Mouse (Mus musculus) MEL (cell line): Measurements from ENCODE around the gene Dlgap1. TPM values are rescaled to one million over a fixed set of nuclear protein-coding genes. Genes with fewer than 3 reads are reported as not detected.

ENCODE experiments used
- DNase-seq: peaks from one replicate; pipeline ENCODE4 v3.0.0; 2011; ENCODE audit warnings: low read depth, low spot score
- H3K27ac ChIP-seq: 2 replicates; pipeline ENCODE4 v1.5.1; 2012; ENCODE audit warnings: low read depth, mild to moderate bottlenecking, control low read depth, low read length, moderate library complexity; ENCODE audit not compliant: control insufficient read depth
- H3K27me3 ChIP-seq, 2 experiments: fragments of 150-350 bp in 1 of 2; sonication (generic) in 1 of 2; 2 replicates each; pipeline ENCODE4 v1.6.1; 2012; ENCODE audit warnings: low read length in 2 of 2, mild to moderate bottlenecking in 2 of 2, improper control_type of control experiment in 1 of 2, moderate library complexity in 1 of 2; ENCODE audit not compliant: insufficient read depth in 2 of 2, control insufficient read depth in 1 of 2
- H3K36me3 ChIP-seq, 2 experiments: 2 replicates each; pipeline ENCODE4 v1.6.1; 2012 to 2014; ENCODE audit warnings: low read length in 2 of 2, improper control_type of control experiment in 1 of 2, inconsistent platforms in 1 of 2, mild to moderate bottlenecking in 1 of 2; ENCODE audit not compliant: insufficient read depth in 2 of 2, control insufficient read depth in 1 of 2
- H3K4me1 ChIP-seq, 2 experiments: fragments of 150-350 bp in 1 of 2; sonication (generic) in 1 of 2; 2 replicates each; pipeline ENCODE4 v1.6.1; 2012; ENCODE audit warnings: low read length in 2 of 2, improper control_type of control experiment in 1 of 2, mild to moderate bottlenecking in 1 of 2; ENCODE audit not compliant: insufficient read depth in 2 of 2, control insufficient read depth in 1 of 2
- H3K4me3 ChIP-seq, 2 experiments: fragments of 150-350 bp in 1 of 2; sonication (generic) in 1 of 2; 2 replicates each; pipeline ENCODE4 v1.5.1; 2012; ENCODE audit warnings: low read depth in 2 of 2, low read length in 2 of 2, mild to moderate bottlenecking in 2 of 2, moderate library complexity in 2 of 2, control low read depth in 1 of 2, improper control_type of control experiment in 1 of 2; ENCODE audit not compliant: control insufficient read depth in 1 of 2, insufficient read depth in 1 of 2
- H3K79me2 ChIP-seq: 2 replicates; pipeline ENCODE4 v1.6.1; 2012; ENCODE audit warnings: mild to moderate bottlenecking, low read length, moderate library complexity; ENCODE audit not compliant: control insufficient read depth, poor library complexity, insufficient read depth
- H3K9ac ChIP-seq: 2 replicates; pipeline ENCODE4 v1.6.1; 2012; ENCODE audit warnings: low read depth, mild to moderate bottlenecking, control low read depth, low read length, moderate library complexity; ENCODE audit not compliant: control insufficient read depth, poor library complexity, severe bottlenecking
- H3K9me3 ChIP-seq: fragments of 150-350 bp; sonication (generic); replicated peaks from 2 replicates; pipeline ENCODE4 v1.6.1; 2012; ENCODE audit warnings: mild to moderate bottlenecking, low read length, improper control_type of control experiment, moderate library complexity; ENCODE audit not compliant: insufficient read depth
- BHLHE40 ChIP-seq: IDR thresholded peaks from 2 replicates; pipeline ENCODE4 v1.6.1; 2012; ENCODE audit warnings: low read depth, mild to moderate bottlenecking, inconsistent platforms, low read length, improper control_type of control experiment, borderline replicate concordance
- CHD1 ChIP-seq: IDR thresholded peaks from 2 replicates; pipeline ENCODE4 v1.6.1; 2012; ENCODE audit warnings: low read depth, mild to moderate bottlenecking, inconsistent platforms, low read length, improper control_type of control experiment
- CHD2 ChIP-seq: IDR thresholded peaks from 2 replicates; pipeline ENCODE4 v1.6.1; 2011; ENCODE audit warnings: low read length, improper control_type of control experiment
- E2F4 ChIP-seq: IDR thresholded peaks from 2 replicates; pipeline ENCODE4 v1.6.1; 2011; ENCODE audit warnings: low read depth, low read length, improper control_type of control experiment, borderline replicate concordance
- ETS1 ChIP-seq: IDR thresholded peaks from 2 replicates; pipeline ENCODE4 v1.6.1; 2012; ENCODE audit warnings: low read depth, mild to moderate bottlenecking, inconsistent platforms, low read length, improper control_type of control experiment, moderate library complexity
- GABPA ChIP-seq: IDR thresholded peaks from 2 replicates; pipeline ENCODE4 v1.6.1; 2012; ENCODE audit warnings: low read depth, mild to moderate bottlenecking, inconsistent platforms, low read length, improper control_type of control experiment, moderate library complexity
- HCFC1 ChIP-seq: IDR thresholded peaks from 2 replicates; pipeline ENCODE4 v1.6.1; 2012; ENCODE audit warnings: low read depth, mild to moderate bottlenecking, inconsistent platforms, low read length, improper control_type of control experiment, moderate library complexity
- MYB ChIP-seq: IDR thresholded peaks from 2 replicates; pipeline ENCODE4 v1.6.1; 2011; ENCODE audit warnings: mild to moderate bottlenecking, low read depth, low read length, improper control_type of control experiment
- NELFE ChIP-seq: IDR thresholded peaks from 2 replicates; pipeline ENCODE4 v1.6.1; 2011; ENCODE audit warnings: low read depth, low read length, improper control_type of control experiment
- NRF1 ChIP-seq: IDR thresholded peaks from 2 replicates; pipeline ENCODE4 v1.6.1; 2014; ENCODE audit warnings: low read depth, mild to moderate bottlenecking, inconsistent platforms, low read length, improper control_type of control experiment, moderate library complexity; ENCODE audit not compliant: poor library complexity, insufficient read depth, severe bottlenecking
- POLR2A ChIP-seq, 2 experiments: IDR thresholded peaks; 2 replicates each; pipeline ENCODE4 v1.6.1; 2011 to 2012; ENCODE audit warnings: low read length in 2 of 2, mild to moderate bottlenecking in 2 of 2, control low read depth in 1 of 2, improper control_type of control experiment in 1 of 2, low read depth in 1 of 2, moderate library complexity in 1 of 2; ENCODE audit not compliant: control insufficient read depth in 1 of 2, insufficient read depth in 1 of 2, poor library complexity in 1 of 2
- POLR2AphosphoS5 ChIP-seq: IDR thresholded peaks from 2 replicates; pipeline ENCODE4 v1.6.1; 2012; ENCODE audit warnings: low read depth, borderline replicate concordance, mild to moderate bottlenecking, inconsistent platforms, low read length, moderate library complexity, mixed read lengths
- RAD21 ChIP-seq: IDR thresholded peaks from 2 replicates; pipeline ENCODE4 v1.6.1; 2011; ENCODE audit warnings: mild to moderate bottlenecking, low read depth, low read length, improper control_type of control experiment
- SIN3A ChIP-seq: IDR thresholded peaks from 2 replicates; pipeline ENCODE4 v1.6.1; 2012; ENCODE audit warnings: low read length, improper control_type of control experiment, inconsistent platforms
- TAL1 ChIP-seq: IDR thresholded peaks from 2 replicates; pipeline ENCODE4 v1.6.1; 2012; ENCODE audit warnings: mild to moderate bottlenecking, inconsistent platforms, low read length, moderate library complexity, mixed read lengths
- TBP ChIP-seq: IDR thresholded peaks from 2 replicates; pipeline ENCODE4 v1.8.0; 2011; ENCODE audit warnings: low read depth, low read length, improper control_type of control experiment
- TCF12 ChIP-seq: IDR thresholded peaks from 2 replicates; pipeline ENCODE4 v1.6.1; 2014; ENCODE audit warnings: low read depth, mild to moderate bottlenecking, inconsistent platforms, low read length, improper control_type of control experiment, moderate library complexity
- UBTF ChIP-seq: IDR thresholded peaks from 2 replicates; pipeline ENCODE4 v1.6.1; 2012; ENCODE audit warnings: low read depth, mild to moderate bottlenecking, inconsistent platforms, low read length, improper control_type of control experiment, moderate library complexity, borderline replicate concordance; ENCODE audit not compliant: insufficient read depth
- USF2 ChIP-seq, 2 experiments: IDR thresholded peaks; 2 replicates each; pipeline ENCODE4 v1.6.1; 2011 to 2012; ENCODE audit warnings: improper control_type of control experiment in 2 of 2, low read length in 2 of 2, borderline replicate concordance in 1 of 2, inconsistent platforms in 1 of 2, low read depth in 1 of 2, mild to moderate bottlenecking in 1 of 2; ENCODE audit not compliant: insufficient read depth in 1 of 2
- ZC3H11A ChIP-seq: IDR thresholded peaks from 2 replicates; pipeline ENCODE4 v1.6.1; 2012; ENCODE audit warnings: low read depth, mild to moderate bottlenecking, inconsistent platforms, low read length, improper control_type of control experiment
- ZMIZ1 ChIP-seq: IDR thresholded peaks from 2 replicates; pipeline ENCODE4 v1.6.1; 2012; ENCODE audit warnings: low read depth, mild to moderate bottlenecking, inconsistent platforms, low read length, improper control_type of control experiment, moderate library complexity
- polyA plus RNA-seq, 2 experiments: library from polyadenylated mRNA; stranded (reverse) in 1 of 2; unstranded in 1 of 2; fragments of >175 nt in 1 of 2; fragments of >200 nt in 1 of 2; gene quantifications; 2 replicates each; pipeline versions ENCODE4 v1.2.1 to v1.2.4; 2012; ENCODE audit warnings: low replicate concordance in 2 of 2, low read depth in 1 of 2; ENCODE audit not compliant: insufficient read length in 2 of 2, insufficient read depth in 1 of 2, missing spikeins in 1 of 2
- total RNA-seq: library from RNA; depleted of rRNA; stranded (reverse); fragments of 300-350 nt; gene quantifications from 2 replicates; pipeline ENCODE4 v1.2.3, GENCODE M21; 2012

Gene Dlgap1
- total and polyA plus RNA-seq, 3 experiments = 0.06 TPM; not detected in 2

DNA sequence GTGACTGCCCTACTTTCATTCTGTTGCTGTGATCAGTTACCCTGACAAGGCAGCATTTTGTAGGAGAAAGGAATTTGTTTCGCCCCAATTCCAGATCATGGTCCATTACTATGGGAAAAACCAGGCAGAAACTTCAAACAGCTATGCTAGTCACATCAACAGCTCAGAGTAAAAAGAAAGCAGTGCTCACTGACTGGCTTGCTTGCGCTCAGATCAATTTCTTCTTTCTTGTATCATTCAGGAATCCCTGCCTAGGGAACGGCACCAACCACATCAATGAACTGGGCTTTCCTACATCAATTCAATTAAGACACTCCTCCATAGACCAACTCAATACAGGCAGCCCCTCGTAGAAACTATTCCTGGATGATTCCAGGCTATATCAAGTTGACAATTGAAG lies 572.9 kb downstream of the Dlgap1 start:
- Histone ChIP-seq H3K4me3 (no peak overlapping the region), H3K9ac (no peak overlapping the region), H3K9me3 (no peaks in the 10 kb centered on the region), H3K79me2 (no peaks in the 10 kb centered on the region), H3K27me3 (no peaks in the 10 kb centered on the region), H3K36me3 (no peaks in the 10 kb centered on the region), H3K27ac (no peak overlapping the region), H3K4me1 (no peaks in the 10 kb centered on the region)
- no peak for DNase-seq
- no peak for TF ChIP-seq ZC3H11A
- TF ChIP-seq POLR2AphosphoS5 = no peak
- no peak for TF ChIP-seq USF2 (IDR thresholded peaks at IDR 0.05; ENCODE audit: borderline replicate concordance in 1 of 2, insufficient read depth in 1 of 2, low read depth in 1 of 2, low read length in 2 of 2)
- TF ChIP-seq TCF12 = no peak
- TF ChIP-seq NRF1 = no peak
- no peak for TF ChIP-seq POLR2A (IDR thresholded peaks at IDR 0.05; ENCODE audit: control insufficient read depth in 1 of 2, insufficient read depth in 1 of 2, low read depth in 1 of 2, low read length in 2 of 2, poor library complexity in 1 of 2)
- no peak for TF ChIP-seq SIN3A
- no peak for TF ChIP-seq NELFE
- no peak for TF ChIP-seq UBTF
- no peak for TF ChIP-seq ZMIZ1
- no peak for TF ChIP-seq MYB
- TF ChIP-seq ETS1 = no peak
- TF ChIP-seq TBP = no peak

DNA sequence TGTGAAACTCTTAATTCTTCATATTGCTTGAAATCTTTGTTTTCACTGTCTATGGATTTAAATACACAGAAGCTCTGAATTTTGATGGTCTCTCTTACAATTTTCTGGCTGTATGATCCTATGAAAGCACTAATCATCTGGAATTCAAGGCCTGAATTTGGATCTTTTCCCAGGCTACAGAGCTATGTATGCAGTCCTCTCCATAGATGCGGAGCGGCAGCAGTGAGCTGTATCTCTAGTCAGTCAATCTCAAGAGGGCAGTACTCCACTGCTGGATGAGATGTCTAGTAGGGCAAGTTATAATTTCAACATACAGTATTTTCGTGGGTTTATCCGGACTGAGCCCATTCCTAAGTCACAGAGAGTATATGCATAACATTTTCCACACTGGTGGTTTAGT lies 581.9 kb downstream of the Dlgap1 start:
- Histone ChIP-seq H3K79me2 (no peaks in the 10 kb centered on the region), H3K27ac (no peak overlapping the region), H3K27me3 (no peaks in the 10 kb centered on the region; a peak in 1 of 4 replicates), H3K9me3 (no peaks in the 10 kb centered on the region), H3K36me3 (no peaks in the 10 kb centered on the region), H3K9ac (no peak overlapping the region), H3K4me1 (no peaks in the 10 kb centered on the region), H3K4me3 (no peak overlapping the region)
- no peak for DNase-seq
- TF ChIP-seq E2F4 (no peak), TAL1 (no peak), RAD21 (no peak), GABPA (no peak), SIN3A (no peak), CHD2 (no peak), BHLHE40 (no peak), HCFC1 (no peak), TCF12 (no peak), POLR2AphosphoS5 (no peak), CHD1 (no peak)
